Mouse (Mus musculus): ENCODE measurements around the gene Gm13290.
"Not testable (repeated sequence)": the region's sequence is repeated elsewhere in the genome, so short reads cannot be mapped to it uniquely, and the experiment has no call there.

Gm13290 gene

DNA sequence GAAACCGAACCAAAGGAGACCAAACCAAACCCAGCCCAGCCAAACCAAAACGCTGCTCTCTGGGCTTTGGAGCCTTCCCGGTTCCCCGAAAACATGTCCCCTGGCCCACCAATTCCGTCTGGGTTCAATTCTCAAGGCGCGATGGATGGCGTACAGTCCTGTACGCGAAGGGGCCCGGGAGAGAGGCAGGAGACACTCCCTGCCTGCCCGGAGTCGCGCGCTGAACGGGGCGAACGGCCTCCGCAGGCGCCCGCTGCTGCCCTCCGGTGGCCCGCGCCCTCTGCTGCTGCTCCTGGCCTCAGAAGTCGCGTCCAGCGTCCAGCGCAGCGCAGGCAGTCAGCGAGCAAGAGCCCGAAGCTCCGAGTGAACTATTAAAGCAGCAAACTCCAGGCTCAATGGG is at the start of gene Gm13290:
Gm13290 (plus strand) TSS at position 301 of the 400 bp plus-strand sequence.
- not testable (repeated sequence) for DNase-seq (ENCODE audit: low spot score in 2 of 2)

DNA sequence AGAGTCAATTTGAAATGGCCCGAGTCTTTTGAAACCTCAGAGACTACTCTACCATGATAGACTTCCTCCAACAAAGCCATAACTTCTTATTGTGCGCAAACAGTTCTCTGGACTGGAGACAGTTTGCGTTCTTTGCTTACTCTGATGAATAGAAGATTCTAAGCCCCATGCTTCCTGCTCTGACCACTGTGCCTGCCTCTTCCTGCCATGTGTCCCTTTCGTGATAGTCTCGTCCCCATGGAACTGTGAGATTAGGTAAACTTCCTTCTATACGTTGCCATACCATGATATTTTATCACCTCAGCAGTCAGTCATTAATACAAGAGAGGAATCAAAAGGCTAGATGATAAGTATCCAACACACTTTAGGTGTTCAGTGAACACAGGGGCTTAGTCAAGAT is 46.9 kb upstream of the Gm13290 start:
- no peak for DNase-seq (ENCODE audit: low spot score in 2 of 2)

DNA sequence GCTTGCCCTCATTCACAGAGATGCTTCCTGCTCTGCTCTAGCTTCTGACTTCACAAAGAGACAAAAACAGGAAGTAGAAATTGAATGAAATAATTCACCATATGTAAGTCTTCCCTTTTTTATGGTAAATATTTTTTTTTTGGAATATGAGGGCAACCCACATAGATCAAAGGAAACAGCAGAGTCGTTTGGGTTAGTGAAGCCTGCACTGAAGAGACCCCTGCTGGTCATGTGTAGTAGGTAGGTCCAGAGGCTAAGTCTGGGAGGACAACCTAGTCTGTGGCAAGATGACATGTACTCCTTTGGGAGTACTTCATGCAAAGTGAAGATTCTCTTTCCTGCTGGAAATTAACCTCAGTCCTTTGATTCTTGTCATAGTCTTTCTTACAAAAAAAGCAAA is 46.3 kb upstream of the Gm13290 start:
- no peak for DNase-seq (ENCODE audit: low spot score in 2 of 2)

DNA sequence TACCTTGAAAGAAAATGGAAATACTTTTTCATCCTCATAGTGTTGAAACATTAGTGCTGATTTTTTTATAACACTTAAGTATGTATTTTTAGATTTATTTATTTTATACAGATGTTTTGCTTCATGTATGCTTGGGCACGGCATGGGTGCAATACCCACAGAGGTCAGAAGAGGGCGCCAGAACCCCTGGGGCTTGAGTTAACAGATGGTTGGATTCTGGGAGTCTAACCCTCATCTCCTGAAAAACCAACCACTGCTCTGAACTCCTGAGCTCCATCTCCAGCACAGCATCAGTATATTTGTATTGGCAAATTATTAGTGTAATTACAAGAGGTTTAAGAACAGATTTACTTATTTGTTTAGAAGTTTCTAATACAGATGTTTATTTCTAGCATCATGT is 35.2 kb upstream of the Gm13290 start:
- peak; percentile 43 to 60 for DNase-seq (ENCODE audit: low spot score in 2 of 2)

DNA sequence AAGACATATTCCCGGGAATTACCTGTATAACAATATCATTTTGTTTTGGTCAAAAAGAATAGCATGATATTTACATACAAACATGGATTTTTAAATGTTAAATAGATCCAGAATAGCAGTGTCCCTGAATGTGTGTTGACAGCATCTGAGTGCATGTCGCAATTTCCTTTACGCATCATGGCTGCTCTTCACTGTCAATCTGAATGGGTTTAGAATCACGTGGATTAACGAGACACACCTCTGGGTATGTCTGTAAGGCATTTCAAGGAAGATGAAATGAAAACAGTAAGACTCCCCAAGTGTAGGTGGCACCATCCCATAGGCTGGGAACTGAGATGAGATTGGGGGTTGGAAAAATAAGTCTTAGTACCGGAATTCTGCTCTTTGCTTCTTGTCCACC is 34.6 kb upstream of the Gm13290 start:
- DNase-seq (ENCODE audit: low spot score in 2 of 2): no peak

DNA sequence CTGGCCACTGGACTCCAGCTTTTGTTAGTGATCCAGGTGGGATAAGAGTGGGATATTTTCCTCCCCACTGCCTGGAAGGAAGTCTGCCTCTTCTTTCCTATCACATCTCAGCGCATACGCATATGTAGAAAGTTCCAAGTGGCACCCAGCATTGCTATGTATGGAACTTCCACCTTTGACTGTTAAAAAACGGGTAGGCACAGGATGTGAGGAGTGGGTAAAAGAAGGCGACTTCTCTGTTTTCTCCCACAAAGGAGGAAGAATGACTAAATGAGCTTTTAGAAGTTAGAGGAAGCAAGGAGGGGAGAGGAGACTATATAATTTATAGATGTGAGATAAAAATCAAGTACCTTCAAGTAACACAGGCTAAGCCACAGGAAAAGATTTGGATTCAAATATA is 32.2 kb upstream of the Gm13290 start:
- DNase-seq (ENCODE audit: low spot score in 2 of 2): no peak

DNA sequence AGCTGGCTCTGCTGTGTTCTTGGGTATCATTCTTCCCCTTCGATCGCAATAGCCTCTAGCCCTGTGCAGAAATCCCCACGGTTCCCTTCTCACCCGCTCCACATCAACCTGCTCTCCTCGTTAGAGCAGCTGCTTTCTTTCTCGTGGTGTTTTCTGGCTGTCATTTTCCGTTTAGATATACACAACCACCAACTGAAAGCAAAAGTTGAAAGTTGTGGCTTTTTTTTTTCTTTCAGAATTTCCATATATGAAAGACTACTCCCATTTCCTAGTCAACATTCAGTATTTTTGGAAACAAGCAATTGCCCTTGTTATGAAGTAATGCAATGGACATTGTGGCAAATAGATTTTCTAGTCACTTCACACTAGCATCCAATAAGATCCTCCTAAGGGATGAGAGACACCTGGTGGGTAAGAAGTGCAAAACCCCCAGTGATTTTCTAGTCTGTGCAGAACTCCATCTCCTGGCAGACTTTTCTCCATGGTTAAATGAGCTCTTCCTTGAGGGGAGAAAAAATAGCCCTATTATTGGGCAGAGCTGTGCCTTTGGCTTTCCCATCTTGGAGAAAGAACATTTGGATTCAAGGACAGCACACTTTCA is 30.8 kb upstream of the Gm13290 start:
- DNase-seq (ENCODE audit: low spot score in 2 of 2): no peak

DNA sequence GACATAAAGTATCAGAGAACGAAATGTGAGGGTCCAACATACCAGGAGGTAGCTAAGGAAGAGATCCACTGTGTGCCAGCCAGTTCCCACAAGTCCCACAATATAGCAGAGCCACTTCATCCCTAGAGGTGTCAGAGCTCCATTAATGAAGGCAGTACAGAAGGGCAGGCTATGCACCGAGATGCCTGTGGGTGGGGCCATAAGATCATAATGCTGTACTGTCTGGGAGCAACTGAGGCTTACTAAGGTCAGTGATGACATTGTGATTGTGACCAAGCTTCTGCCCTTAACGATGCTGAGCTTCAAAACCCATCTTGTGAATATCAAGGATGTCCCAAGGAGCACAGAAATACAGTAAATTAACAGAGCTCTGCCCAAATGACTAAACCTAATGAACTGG is 29.4 kb upstream of the Gm13290 start:
- no peak for DNase-seq (ENCODE audit: low spot score in 2 of 2)

DNA sequence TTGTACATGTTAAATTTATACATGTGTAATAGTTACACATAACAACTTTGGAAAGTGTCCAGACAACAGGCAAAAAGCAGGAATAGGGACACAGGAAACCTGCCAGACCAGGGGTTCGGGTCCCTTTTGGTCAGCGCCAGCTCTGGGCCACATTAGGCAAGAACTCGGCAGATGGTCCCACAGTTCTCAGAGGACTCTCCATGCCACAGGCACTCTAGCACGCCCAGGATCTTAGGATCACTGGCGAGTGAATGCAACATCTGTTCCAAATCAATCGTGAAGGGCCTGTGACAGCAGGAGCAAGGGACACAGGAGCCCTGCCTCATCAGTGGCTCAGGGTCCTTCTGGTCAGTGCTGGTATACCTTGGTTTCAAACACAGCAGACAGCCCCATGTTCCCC is 23.7 kb upstream of the Gm13290 start:
- no peak for DNase-seq (ENCODE audit: low spot score in 2 of 2)

DNA sequence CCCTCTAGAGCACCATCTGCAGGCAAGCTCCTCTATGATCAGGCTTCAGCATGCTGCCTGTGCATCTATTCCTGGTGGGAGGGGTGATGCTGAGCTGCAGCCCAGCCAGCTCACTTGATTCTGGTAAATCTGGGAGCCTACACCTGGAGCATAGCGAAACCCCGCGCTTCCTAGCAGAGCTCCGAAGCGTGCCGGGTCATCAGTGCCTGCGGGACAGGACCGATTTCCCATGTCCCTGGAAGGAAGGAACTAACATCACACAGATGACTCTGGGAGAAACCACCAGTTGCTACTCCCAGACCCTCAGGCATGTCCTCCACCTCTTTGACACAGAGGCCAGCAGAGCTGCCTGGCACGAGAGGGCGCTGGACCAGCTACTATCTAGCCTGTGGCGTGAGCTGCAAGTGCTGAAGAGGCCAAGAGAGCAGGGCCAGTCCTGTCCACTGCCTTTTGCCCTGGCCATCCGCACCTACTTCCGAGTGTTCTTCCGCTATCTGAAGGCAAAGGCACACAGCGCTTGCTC is 18.8 kb upstream of the Gm13290 start, which contains the start of gene Gm13271:
Gm13271 (plus strand) TSS at position 51 of the 523 bp plus-strand sequence.
- DNase-seq (ENCODE audit: low spot score in 2 of 2): peak; percentile 62 to 66

DNA sequence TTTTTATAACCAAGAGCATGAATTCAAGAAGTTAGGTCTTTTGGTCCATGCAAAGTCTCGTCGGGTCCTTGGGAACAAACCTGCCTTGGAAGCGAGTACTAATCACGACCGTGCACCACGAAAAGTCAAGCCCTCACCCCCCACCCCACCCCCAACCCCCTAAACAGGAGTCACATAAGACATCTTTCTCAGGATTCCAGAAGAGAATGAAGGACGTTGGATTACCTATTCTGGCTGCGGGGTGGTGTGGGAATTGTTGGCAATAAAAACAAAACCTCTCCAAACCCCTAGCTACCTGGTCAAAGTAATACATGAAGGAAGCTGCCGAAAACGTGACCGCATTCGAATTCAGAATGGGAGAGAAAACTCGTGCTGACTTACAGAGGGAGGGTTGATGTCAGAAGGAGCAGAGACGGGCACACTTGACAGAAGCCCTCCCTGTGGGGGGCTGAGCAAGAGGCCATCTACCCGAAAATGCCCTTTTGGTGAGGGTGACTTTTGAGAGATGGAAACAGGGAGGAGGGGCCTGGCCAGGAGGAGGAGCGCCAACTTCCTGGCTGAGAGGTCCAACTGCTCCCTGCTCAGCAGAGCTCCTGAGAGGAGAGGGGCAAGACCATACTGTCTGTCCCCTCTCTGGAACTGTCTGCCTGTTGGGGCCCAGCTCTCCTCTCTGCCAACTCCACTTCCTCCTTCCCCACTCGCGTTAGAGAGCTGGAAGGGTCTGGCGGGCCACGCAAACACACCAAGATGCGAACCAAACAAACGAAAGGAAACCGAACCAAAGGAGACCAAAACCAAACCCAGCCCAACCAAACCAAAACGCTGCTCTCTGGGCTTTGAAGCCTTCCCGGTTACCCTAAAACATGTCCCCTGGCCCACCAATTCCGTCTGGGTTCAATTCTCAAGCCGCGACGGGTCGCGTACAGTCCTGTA is 16.8 kb upstream of the Gm13290 start:
- not testable (repeated sequence) for DNase-seq (ENCODE audit: low spot score in 2 of 2)

DNA sequence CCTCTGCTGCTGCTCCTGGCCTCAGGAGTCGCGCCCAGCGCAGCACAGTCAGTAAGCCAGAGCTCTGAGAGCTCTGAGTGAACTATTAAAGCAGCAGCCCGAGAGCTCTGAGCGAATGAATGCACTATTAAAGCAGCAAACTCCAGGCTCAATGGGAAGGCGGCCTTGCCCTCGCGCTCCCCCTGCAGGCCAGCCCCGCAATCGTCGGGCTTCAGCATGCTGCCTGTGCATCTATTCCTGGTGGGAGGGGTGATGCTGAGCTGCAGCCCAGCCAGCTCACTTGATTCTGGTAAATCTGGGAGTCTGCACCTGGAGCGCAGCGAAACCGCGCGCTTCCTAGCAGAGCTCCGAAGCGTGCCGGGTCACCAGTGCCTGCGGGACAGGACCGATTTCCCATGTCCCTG is 16.0 kb upstream of the Gm13290 start:
- DNase-seq (ENCODE audit: low spot score in 2 of 2): peak; percentile 74 to 75

DNA sequence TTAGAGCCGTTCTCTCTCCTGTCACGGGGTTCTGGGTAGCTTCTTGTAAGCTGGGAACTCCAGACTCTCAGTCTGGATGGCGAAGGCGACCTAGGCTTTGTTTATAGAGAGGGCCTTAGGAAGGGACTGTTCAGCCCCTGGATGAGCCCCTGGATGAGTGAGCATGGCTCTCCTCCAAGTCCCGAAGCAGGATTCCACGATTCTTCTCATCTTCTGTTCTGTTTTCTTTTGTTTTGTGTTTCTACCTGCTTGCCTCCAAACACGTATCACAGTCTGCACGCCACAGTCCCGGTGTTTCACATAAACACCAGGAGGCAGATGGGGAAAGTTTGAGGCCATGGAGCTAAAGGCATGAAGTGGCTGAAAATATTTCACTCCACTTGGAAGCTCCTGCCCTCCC is 14.9 kb upstream of the Gm13290 start:
- not testable (repeated sequence) for DNase-seq (ENCODE audit: low spot score in 2 of 2)

DNA sequence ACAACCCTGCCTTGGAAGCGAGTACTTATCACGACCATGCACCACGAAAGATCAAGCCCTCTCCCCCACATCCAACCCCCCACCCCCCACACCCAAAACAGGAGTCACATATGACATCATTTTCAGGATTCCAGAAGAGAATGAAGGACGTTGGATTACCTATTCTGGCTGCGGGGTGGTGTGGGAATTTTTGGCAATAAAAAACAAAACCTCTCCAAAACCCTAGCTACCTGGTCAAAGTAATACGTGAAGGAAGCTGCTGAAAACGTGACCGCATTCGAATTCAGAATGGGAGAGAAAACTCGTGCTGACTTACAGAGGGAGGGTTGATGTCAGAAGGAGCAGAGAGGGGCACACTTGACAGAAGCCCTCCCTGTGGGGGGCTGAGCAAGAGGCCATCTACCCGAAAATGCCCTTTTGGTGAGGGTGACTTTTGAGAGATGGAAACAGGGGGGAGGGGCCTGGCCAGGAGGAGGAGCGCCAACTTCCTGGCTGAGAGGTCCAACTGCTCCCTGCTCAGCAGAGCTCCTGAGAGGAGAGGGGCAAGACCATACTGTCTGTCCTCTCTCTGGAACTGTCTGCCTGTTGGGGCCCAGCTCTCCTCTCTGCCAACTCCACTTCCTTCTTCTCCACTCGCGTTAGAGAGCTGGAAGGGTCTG is 13.9 kb upstream of the Gm13290 start, which contains the start of gene Gm13283:
Gm13283 (plus strand) TSS at position 510 of the 659 bp plus-strand sequence.
- DNase-seq (ENCODE audit: low spot score in 2 of 2): not testable (repeated sequence)

DNA sequence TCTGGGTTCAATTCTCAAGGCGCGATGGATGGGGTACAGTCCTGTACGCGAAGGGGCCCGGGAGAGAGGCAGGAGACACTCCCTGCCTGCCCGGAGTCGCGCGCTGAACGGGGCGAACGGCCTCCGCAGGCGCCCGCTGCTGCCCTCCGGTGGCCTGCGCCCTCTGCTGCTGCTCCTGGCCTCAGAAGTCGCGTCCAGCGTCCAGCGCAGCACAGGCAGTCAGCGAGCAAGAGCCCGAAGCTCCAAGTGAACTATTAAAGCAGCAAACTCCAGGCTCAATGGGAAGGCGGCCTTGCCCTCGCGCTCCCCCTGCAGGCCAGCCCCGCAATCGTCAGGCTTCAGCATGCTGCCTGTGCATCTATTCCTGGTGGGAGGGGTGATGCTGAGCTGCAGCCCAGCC is 13.2 kb upstream of the Gm13290 start:
- DNase-seq (ENCODE audit: low spot score in 2 of 2): peak in 1 of 2 experiments; percentile 27

DNA sequence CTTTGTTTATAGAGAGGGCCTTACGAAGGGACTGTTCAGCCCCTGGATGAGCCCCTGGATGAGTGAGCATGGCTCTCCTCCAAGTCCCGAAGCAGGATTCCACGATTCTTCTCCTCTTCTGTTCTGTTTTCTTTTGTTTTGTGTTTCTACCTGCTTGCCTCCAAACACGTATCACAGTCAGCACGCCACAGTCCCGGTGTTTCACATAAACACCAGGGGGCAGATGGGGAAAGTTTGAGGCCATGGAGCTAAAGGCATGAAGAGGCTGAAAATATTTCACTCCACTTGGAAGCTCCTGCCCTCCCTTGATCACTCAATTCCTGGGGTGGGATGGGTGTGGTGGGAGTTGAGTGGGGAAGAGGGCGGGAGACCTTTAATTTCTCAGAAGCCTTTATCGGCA is 11.9 kb upstream of the Gm13290 start:
- peak; percentile 59 to 61 for DNase-seq (ENCODE audit: low spot score in 2 of 2)

DNA sequence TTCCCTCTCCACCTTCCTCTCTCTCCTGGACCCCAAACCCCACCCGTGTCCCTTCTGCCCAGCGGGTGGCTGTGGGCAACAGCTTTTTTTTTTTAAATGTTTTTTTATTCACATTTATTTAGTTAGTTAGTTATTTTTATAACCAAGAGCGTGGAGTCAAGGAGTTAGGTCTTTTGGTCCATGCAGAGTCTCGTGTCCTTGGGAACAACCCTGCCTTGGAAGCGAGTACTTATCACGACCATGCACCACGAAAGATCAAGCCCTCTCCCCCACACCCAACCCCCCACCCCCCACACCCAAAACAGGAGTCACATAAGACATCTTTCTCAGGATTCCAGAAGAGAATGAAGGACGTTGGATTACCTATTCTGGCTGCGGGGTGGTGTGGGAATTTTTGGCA is 11.3 kb upstream of the Gm13290 start:
- DNase-seq (ENCODE audit: low spot score in 2 of 2): not testable (repeated sequence)

DNA sequence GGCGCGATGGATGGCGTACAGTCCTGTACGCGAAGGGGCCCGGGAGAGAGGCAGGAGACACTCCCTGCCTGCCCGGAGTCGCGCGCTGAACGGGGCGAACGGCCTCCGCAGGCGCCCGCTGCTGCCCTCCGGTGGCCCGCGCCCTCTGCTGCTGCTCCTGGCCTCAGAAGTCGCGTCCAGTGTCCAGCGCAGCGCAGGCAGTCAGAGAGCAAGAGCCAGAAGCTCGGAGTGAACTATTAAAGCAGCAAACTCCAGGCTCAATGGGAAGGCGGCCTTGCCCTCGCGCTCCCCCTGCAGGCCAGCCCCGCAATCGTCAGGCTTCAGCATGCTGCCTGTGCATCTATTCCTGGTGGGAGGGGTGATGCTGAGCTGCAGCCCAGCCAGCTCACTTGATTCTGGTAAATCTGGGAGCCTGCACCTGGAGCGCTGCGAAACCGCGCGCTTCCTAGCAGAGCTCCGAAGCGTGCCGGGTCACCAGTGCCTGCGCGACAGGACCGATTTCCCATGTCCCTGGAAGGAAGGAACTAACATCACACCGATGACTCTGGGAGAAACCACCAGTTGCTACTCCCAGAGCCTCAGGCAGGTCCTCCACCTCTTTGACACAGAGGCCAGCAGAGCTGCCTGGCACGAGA is 10.1 kb upstream of the Gm13290 start:
- not testable (repeated sequence) for DNase-seq (ENCODE audit: low spot score in 2 of 2)

DNA sequence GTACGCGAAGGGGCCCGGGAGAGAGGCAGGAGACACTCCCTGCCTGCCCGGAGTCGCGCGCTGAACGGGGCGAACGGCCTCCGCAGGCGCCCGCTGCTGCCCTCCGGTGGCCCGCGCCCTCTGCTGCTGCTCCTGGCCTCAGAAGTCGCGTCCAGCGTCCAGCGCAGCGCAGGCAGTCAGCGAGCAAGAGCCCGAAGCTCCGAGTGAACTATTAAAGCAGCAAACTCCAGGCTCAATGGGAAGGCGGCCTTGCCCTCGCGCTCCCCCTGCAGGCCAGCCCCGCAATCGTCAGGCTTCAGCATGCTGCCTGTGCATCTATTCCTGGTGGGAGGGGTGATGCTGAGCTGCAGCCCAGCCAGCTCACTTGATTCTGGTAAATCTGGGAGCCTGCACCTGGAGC is 3.0 kb downstream of the Gm13290 start, which contains the start of gene Gm13289:
Gm13289 (plus strand) TSS at position 301 of the 400 bp plus-strand sequence.
- not testable (repeated sequence) for DNase-seq (ENCODE audit: low spot score in 2 of 2)

DNA sequence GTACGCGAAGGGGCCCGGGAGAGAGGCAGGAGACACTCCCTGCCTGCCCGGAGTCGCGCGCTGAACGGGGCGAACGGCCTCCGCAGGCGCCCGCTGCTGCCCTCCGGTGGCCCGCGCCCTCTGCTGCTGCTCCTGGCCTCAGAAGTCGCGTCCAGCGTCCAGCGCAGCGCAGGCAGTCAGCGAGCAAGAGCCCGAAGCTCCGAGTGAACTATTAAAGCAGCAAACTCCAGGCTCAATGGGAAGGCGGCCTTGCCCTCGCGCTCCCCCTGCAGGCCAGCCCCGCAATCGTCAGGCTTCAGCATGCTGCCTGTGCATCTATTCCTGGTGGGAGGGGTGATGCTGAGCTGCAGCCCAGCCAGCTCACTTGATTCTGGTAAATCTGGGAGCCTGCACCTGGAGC is 5.9 kb downstream of the Gm13290 start, which contains the start of gene Gm13272:
Gm13272 (plus strand) TSS at position 301 of the 400 bp plus-strand sequence.
- DNase-seq (ENCODE audit: low spot score in 2 of 2): not testable (repeated sequence)

DNA sequence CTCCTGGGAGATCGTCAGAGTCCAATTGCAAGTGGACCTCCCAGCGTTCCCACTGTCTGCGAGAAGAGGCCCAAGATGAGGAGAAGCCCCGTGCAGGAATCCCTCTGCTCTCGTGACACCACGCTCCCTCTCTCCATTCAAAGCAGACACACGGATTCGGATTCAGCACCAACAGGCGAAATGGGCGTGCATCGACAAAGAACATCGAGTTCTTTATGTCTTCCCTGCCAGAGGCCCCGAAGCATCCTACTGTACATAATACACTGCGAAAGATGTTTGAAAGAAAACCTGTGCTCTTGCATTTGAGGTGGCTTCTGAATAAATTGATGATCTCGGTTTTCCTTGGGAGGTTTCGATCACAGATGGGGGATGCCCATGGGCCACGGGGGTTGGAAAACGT is 6.7 kb downstream of the Gm13290 start:
- not testable (repeated sequence) for DNase-seq (ENCODE audit: low spot score in 2 of 2)

All from spleen, postnatal 14 days (tissue).